Mouse (Mus musculus) spleen, postnatal 4 days (tissue): ENCODE measurements around the gene Hrct1.

ENCODE experiments used
- DNase-seq, 2 experiments: peaks; one replicate each; pipeline ENCODE4 v3.0.0; 2022; ENCODE audit warnings: low spot score in 2 of 2

The Hrct1 gene

DNA sequence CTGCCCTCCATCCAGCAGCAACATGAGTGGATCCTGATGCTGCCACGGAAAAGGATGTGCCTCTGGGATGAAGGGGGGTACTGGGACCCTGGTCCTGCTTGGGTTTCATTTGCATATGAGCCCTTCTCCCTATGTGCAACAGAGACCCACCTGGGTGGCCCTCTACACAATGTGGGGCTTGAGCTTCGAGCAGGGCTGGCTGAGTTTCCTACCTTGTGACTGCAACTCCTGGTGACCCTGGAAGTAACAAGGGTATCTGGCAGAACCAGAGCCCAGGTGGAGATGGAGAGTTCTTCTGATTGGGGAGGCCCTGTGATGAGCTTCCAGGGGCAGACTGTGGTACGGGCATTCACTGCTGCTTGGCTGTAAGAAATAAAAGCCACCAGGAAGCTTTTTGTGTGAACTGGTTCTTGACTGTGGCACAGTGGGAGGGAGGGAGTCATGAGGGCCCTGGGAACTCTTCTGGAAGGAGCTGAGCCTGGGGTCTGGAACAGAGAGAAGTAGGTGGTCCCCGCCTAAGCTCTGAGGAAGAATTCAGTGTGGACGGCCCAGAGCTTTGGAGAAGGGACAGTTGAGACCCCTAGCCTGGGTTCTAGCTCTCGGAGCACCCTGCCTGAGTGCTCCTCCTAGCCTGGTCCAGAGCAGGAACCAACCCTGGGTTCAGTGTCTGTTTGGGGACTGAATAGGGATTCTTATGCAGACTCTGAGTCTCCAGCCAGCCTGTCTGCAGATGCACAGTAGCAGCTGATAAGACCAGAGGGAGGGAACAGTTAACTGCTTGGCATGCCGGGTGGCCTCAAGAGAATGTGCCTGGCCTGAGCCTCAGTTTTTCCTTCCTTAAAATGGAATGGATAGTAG lies 959 bp downstream of the Hrct1 start:
- DNase-seq = no peak

DNA sequence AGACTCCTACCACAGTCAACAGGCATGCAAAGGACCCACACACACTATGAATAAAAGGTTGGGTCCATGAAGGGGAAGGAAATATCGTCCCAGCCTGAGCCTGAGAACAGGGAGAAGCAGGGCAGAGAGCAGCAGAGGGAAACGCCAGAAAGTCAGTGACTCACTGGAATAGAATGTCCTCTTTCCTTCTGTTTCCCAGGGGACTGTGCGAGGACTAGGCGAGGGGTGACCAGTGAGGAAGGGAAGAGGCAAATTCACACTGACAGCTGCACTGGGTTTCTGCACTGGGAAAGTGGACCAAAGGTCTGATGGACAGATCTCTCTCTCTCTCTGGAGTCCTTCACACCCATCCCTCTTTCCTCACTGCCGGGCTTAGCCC lies 1.6 kb downstream of the Hrct1 start:
- no peak for DNase-seq

DNA sequence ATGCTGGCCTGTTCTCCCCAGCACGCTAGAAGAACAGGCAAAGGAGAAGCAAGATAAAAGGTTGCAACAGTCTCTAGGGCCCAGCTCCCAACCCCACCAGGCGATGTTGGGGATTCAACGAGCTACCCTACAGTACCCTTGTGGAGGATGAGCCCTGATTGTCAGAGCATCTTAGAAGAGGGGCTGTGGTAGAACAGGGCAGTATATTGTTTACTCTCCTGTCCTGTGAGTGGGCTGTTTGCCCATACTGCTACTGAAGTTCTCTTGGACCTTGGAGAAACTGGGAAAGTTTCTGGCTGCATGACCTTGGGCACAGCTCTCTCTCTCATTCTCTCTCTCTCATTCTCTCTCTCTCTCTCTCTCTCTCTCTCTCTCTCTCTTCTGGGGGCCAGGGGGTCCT lies 2.1 kb downstream of the Hrct1 start:
- DNase-seq = no peak

DNA sequence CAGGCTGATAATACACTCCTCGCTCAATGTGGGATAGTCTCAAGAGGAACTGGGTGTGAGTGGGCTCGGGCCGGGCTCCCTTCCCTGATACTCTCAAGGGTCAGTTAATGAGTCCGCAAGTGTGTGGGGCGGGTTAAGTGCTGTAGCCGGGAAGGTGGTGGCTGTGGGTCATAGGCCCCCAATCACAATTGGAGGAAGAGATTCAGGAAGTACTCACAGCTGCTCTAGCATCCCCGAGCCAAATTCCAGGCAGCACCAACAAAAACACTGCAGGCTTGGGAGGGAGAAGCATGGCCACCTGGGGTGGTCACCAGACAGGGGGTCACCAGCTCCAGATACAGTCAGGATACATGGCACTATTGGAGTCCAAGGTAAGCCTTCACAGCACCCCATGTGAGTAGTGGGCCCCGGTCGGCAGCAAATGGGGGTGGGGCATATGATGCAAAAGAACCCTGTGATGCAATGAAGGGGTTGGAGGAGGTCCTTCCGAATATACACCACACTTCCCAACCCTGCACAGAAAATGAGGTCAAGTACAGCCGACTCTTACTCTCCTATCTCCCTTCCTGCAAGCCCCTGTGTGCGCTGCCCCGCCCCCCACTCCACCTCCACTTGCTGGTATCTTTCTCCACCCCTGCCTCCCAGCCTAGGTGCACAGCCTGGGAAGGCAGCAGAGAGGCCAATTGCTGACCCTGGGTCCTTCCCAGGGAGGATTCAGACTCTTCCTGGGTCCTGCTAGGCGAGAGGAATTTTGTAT lies 3.0 kb downstream of the Hrct1 start, which contains the start of gene Spaar:
Gene Spaar (plus strand): TSS at position 241 of the 757 bp plus-strand sequence.
- DNase-seq = no peak

DNA sequence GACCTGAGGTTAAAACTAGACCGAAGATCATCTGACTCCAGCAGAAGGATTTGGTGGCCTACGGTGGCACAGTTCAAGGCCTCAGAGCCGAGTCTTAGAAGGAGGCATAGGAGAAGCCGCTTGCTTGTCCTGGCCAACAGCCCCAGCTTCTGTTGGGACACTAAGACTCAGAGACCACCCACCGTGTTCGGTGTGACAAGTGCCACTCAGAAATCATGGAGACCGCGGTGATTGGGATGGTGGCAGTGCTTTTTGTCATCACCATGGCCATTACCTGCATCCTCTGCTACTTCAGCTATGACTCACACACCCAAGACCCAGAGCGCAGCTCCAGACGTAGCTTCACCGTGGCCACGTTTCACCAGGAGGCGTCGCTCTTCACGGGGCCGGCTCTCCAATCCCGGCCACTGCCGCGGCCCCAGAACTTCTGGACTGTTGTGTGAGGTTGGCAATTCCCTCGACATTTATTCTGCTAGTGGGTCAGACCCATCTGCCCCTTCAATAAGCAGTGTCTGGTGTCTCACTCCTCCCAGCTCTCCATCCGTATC lies 3.8 kb downstream of the Hrct1 start:
- DNase-seq = no peak

DNA sequence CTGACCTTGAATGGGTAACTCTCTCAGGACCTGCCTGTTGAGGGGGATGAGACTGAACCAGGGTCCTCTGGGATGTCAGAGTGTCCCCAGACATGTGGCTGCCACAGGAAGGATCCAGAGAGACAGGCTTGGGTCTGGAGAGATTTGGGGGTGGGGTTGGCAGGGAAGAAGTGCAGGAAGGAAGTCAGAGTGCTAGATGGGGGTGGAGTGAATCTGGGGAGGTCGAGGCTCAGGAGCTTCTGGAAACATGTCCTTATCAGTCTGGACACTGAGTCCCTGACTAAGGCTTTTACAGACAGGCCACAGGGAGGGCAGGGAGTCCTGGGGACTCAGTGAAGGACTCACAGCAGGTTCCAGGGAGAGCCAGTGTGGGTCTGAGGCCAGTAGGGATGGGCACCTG lies 5.2 kb downstream of the Hrct1 start:
- DNase-seq = no peak

DNA sequence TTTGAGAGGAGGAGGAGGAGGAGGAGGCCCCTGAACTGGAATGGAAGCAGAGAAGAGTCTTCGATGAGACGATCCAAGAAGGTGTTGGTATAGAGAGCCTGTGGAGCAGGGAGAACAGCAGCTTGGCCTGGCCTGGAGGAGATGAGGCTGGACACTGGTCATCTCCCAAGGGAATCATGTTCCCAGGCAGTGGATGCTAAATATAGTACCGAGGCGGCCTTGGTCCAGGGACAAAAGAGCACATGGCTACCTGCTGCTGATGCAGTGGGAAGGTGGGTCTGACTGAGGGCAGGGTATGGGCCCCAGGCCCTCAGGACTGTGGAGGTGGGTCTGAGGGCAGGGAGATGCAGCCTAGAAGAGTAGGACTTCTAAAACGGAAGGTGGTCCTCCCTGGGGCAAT lies 6.2 kb downstream of the Hrct1 start:
- no peak for DNase-seq

DNA sequence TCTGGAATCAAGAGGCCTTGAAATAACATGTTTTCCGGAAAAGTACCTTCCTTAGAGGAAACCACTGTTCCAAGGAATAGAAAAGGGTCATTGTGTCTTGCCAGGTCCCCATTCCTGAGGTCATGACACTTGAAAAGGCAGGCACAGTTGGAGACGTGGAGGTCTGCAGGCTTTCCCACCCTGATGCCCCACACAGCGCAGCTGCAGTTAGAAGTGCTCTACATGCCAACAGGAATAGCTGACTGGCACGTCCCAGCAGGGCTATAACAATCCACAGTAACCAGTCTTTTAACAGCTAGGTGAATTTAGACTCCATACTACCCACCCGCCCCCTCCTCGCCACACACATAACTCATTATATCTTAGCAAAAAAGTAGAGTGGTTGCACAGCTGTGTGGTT lies 10.2 kb downstream of the Hrct1 start:
- DNase-seq = no peak

DNA sequence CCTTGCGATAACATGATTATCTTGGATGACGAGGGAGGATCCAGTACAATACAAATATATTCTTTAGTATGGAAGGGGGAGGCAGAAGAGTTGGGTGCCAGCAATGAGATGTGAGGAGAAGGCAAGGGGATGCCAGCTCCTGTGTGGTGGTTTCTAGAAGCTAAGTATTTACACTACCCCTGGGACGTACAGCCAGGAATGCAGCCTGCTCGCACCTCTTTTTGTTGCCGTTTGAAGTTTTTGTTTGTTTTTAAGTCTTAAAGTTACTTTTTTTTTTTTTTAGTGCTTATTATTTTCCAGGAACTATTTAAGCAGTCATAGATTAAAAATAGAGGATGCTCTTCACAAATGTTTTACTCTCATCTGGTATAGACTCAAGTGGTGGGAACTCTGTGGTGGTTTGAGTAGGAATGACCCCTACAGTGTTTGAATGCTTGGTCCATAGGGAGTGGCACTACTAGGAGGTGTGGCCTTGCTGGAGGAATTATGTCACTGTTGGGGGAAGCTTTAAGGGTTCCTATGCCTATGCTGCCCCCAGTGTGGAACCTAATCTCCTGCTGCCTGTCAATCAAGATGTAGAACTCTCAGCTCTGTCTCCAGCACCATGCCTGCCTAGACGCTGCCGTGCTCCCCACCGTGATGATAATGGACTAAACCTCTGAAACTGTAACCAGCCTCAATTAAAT lies 12.1 kb downstream of the Hrct1 start:
- DNase-seq = no peak

DNA sequence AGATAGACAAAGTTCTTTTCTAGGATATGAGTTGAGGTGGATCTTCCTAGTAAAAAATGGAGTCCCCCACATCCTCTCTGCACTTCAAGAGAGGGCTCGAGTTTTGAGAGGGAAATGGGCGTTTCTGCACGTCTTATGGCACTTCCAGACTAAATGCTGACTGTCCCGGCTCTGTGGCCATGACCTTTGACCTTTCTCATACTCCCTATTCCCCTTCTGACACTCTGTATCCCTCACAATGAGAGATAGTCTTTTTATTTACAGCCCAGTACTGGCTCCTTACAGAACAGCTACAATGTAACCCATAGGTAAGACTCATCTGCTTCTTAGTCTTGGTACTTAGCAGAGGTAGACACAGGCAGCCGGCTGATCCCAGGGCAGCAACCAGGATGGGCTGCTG lies 14.5 kb downstream of the Hrct1 start:
- no peak for DNase-seq

DNA sequence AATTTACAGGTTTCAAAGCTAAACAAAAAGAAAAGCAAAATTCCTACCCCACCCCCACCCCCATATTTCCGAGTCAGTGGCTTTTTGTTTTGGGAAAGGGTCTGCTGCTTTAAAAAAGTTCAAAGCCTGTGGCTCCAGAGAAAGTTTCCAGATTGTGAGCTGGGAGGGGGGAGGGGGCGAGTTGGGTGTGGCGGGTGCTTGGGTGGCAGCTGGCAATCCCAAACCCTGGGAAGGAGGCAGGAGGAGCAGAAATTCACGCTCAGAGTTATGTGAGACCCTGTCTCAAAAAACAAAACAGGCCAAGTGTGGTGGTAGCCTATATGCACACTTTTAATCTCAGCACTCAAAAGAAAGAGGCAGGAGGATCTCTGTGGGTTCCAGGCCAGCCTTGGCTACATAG lies 15.6 kb downstream of the Hrct1 start:
- no peak for DNase-seq

DNA sequence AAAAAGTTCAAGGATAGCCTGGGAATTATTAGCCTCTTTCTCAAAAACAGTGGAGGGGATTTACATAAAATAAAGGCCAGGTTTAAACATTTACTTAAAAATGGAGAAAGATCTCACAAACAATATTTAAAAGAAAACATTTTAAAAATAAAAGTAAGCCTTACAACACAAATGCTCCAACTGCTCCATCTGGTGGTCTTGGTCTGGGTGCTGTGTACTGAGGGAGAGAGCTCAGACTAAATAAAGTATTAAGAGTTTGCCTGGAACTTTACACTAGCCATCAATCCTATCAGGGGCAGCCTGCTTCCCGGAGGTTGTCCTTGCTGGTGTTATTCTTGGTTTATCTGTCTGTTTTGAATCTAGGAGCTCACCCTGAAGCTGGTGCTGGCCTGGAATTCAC lies 16.1 kb downstream of the Hrct1 start:
- DNase-seq = no peak

DNA sequence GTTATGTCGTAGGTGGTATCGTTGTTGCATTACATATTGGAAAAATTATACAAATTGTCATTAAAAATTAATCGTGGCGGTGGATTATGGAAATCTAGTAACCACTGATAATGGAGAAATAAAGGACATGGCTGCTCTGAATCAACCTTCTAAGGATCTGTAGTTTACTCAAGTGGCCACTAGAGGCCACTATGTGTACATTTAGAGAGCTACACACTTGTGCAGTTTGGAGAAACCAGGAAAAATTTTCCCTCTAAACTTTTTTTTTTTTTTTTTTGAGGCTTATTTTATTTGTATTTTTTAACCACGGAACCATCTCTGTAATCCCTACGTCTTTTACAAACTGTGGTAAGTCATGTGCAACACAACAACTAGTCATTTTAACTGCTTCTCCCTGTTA lies 18.2 kb downstream of the Hrct1 start:
- no peak for DNase-seq

DNA sequence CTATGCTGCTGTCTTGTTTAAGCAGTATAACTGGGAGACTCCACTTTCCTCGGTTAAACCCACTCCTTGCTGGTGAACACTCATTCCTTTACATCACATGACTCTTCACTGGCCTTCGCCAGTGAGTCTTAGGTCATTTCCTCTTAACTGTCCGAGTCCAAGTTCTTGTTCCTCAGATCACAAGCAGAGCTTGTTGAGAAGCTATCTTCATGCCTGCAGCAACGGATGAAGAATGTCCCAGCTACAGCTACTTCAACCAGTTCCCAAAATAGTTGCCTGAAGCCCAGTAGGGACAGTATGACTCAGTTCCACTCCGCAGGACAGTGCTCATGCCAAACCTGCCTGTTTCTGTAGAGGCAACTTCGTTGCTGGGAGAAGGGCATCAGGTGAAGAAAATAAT lies 30.2 kb downstream of the Hrct1 start:
- DNase-seq = no peak

DNA sequence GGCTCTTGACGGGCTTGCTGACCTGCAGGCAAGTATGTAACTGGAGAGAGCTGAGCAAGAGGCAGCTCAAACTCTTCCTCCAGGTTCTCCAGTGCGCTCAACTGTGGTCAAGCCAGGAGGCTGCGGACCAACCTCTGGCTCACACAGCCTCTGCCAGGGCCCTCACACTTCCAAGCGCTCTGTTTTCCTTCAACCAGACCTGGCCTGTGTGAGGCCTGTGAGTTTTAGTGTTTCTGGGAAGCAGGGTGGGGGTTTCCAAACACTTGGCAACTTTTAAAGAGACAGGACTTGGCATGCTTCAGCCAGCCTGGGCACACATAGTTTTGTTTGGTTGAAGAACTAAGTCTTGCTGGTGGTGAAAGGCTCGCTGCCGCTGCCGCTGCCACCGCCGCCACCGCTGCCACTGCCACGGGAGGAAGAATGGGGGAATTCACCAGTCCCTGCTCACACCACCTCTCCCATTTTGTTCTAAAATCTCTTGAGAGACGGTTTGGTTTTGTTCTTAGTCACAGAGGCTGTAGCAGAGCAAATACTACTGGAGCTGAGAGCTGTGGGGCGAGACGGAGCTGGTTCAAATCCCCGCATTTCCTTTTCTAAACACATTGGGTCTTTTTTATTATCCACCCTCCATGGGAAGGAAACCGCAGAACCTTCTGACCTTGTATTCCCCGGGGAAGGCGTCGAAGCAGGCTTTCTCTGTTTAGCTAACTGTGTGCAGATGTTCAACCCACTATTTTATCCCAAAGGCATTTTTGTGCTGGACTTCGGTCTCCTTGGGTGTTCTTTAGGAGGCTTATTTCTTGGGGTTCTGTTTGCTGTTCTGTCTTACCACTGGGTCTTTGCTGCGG lies 32.8 kb downstream of the Hrct1 start:
- no peak for DNase-seq

DNA sequence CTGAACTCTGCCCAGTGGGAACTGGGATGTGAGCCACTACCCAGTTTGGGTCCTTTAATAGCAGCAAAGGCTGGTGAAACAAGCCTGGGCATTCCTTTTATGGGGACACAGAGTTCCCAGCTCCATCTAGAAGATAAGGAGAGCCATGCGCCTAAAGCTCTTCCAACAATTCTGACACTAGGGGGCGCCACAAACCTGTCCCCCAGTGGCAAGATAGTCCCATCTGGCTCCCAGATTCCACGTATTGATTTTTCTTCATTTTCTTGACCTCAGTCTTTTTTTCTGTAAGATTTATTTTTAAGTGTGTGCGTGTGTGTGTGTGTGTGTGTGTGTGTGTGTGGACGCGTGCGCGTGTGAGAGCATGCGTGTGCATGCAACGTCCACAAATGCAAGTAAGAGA lies 33.5 kb downstream of the Hrct1 start:
- peak in 1 of 2 experiments; percentile 65 for DNase-seq

DNA sequence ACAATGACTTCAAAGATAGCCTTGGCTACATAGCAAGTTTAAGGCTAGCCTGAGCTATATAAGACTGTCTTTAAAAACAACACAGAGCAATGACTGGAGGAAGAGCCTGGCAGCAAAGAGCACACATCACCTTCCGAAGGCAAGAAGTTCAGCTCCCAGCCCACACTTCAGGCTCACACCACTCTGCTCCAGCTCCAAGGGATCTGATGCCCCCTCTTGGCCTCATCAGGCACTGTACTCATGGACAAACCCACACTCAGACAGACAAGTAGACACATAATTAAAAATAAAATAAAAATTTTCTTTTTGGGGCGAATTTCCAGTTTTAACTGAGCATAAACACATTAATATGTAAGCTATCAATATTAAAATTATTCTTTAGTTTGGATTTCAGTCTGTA lies 34.3 kb downstream of the Hrct1 start:
- DNase-seq = no peak

DNA sequence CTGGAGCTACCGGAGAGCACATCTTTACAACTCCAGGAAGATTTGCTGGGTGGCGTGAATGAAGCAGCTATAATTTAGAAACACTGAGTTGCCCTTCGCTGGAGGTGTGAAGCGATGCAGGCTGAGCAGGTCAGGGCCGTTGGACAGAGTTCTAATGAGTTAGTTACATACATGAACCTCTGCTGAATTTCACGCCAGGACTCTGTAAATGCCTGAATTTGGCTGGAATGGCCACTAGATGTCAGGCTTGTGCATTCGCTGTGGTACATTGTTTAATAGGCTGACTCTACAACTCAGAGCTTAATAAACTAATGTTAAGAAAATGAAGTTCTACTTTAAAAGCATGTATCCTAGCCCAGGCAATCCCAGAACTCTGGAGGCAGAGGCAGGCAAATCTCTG lies 36.4 kb downstream of the Hrct1 start:
- peak; percentile 15 to 65 for DNase-seq

DNA sequence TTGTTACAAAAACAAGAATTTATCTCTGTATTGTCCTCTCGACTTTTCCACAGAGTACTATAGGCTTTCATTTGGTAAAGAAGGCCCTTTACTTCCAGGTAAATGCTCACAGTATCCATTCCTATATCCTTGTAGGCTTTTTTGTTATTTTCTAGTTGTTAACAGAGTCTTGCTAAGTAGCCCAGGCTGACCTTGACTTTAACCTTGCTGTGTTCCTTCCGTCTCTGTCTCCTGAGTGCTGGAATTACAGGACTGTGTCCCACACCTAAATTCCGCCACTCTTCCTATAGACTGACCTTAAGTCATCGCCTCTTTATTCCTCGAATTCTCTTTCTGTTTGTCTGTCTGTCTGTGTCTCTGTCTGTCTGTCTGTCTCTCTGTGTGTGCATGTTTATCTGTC lies 41.4 kb downstream of the Hrct1 start:
- no peak for DNase-seq

DNA sequence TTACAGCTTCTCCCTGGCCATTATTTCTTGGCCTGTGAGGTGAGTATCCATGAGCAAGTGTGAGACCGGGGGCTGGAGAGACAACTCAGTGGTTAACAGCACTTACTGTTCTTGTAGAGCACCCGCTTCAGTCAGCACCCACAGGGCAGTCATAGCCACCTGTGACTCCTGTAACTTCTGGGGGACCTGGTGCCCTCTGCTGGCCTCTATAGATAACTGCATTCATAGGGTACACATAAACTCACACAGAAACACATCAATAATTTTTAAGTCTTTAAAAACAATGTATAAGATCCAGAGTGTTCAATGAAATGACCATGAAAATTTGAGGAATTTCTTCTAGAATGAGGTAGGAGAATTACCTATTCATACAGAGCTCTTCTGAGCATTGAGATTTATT lies 42.4 kb downstream of the Hrct1 start:
- no peak for DNase-seq

DNA sequence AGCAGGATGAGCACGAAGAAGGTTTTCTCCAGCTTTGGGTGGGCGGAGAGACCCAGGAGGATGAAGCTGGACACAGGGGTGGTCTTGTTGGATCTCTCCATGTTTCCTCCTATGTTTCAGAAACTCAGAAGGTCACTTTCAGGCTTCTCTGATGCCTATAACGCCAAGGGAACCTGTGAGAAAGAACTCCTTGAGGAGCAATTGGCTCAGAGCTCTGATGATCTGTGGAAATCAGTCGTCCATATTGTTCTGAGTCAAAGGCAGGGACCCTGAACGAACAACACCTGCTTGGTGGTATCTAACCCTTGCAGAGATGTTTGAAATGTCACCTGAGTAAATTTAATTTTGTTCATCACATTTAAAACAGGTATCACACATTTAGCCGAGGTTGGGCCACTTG lies 43.9 kb downstream of the Hrct1 start, which contains the start of gene Olfr159:
Gene Olfr159 (minus strand): TSS at position 101 of the 400 bp plus-strand sequence.
- DNase-seq = no peak
